Mouse (Mus musculus) right cerebral cortex, postnatal 14 days (tissue): ENCODE data around the gene Mta2.
"Not testable (repeated sequence)": the region's sequence is repeated elsewhere in the genome, so short reads cannot be mapped to it uniquely, and the experiment has no call there.

ENCODE experiments used
- DNase-seq: peaks from one replicate; pipeline ENCODE4 v3.0.0; 2022

The Mta2 gene

GRCm38 (mm10) chr19:8941515-8942217 is at the start of gene Mta2:
Gene Mta2 (plus strand): TSS chr19:8941875.
- peak; percentile 98 for DNase-seq

DNA sequence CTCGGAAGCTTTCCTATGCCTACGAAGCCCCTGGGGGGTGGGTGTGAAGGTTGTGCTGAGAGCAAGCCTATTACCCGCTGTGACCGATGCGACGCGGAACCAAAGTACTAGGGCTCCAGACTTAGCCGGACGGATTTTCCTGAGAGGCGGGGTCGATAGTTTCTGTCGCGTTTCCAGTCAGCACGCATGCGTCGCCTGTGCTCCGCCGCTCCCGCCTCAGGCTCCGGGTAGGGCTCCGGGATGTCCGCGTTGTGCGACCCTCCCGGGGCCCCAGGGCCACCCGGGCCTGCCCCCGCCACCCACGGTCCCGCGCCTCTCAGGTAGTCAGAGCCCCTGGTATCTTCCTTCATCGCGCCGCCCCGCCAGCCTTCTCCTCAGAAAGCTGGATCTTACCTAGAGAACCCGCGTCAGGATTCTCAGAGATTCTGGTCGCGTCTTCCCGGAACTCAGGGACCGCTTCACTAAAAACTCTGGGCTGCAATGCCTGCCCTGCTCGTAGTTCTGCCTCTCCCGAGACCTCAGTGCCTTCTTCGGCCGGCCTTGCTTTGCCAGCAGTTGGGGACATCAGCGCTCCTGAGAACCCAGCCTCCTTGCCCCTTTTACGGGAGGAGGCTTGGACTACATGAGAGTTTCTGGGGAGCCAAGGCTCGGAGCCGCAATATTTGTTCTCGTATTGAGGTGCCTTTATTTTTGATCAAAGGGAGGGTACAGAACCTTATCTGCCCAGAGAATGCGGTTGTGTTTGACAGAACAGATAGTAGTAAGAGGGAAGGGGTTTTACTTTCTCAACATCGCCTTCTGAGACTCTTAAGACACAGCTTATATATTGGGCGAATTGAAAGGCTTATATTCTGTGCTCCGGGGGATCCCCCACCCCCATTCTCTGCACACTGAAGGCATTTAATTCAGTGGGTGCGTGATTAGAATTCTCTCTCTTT is 48.6 kb upstream of the Mta2 start, which contains the start of gene Ints5:
TSS of gene Ints5 (plus strand) at position 177 of the 938 bp plus-strand sequence.
- DNase-seq: peak; percentile 81

GRCm38 (mm10) chr19:8895397-8895960 is 46.2 kb upstream of the Mta2 start:
- no peak for DNase-seq

GRCm38 (mm10) chr19:8896231-8896630 is 45.4 kb upstream of the Mta2 start:
- DNase-seq: not testable (repeated sequence)

- DNase-seq: peak; percentile 40
Observed at GRCm38 (mm10) chr19:8897211-8897864, 44.3 kb upstream of the Mta2 start.

DNA sequence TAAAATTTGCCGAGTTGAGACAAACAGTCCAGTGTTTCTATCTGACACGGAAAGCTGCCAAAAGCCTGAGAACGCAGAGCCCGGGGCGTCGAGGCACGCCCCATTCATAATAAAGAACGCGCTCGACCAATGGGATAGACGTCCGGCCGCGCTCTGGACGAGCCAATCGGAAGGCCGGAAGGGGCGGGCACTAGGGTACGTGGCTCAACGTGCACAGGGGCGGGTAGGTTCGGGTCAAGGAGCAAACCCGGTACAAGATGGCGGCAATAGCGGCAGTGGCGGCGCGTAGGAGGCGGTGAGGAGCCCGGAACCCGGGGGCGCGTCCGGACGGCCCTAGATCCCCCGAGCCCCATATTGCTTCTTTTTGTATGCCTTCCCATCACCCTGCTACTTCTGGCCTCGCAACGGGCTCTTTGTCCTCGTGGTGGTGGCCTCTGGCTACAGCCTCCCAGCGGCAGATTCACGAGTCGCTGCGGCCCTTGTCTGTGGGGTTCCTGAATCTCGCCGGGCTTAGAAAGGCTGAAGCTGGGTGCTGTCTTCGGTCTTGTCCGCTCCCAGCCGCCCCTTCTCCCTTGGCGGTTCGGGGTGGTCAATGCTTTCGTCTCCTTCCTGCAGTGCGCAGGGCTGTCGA is 43.7 kb upstream of the Mta2 start, which contains the start of gene Ganab:
TSS of gene Ganab (plus strand) at position 207 of the 631 bp plus-strand sequence.
- peak; percentile 95 for DNase-seq

DNA sequence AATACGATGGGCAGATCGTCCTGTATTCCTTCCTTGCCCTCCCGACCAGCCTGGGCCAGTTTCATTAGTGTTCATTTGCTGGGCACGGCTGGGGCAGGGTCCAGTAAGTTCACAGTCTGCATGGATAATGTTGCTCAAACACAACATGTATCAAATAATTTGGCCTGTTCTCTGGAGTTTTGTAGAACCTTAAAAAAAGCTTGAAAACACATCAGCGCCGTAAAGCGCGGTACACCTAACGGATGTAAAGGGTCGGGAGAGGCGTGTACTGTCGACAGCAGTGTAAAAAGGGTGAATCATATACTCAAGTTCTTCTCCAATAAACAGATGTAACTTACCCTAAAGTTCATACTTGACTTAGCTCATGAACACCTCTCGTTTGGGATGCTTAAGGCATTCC is 43.1 kb upstream of the Mta2 start:
- no peak for DNase-seq

GRCm38 (mm10) chr19:8899079-8899478 is 42.6 kb upstream of the Mta2 start:
- no peak for DNase-seq

GRCm38 (mm10) chr19:8903412-8903811 is 38.3 kb upstream of the Mta2 start:
- no peak for DNase-seq

DNA sequence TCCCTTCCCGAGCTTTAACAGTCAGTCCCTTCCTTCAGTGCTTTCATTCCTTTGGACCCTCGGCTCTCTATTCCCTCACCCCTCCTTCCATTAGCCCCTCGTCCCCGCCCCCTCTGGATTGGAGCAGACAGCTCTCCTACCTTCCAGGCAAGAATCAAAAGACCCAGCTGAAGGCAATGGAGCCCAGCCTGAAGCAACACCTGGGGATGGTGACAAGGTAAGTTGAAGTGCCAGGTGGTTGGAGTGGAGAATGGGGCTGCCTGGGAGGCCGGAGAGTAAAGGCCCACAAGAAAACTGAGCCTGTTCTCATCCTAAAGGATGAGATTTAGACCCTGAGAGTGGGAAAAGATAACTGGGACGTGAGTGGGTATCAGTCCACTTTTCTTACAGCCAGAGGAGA is 33.1 kb upstream of the Mta2 start:
- no peak for DNase-seq

GRCm38 (mm10) chr19:8911810-8912209 is 29.9 kb upstream of the Mta2 start:
- DNase-seq: no peak

GRCm38 (mm10) chr19:8914212-8914611 is 27.5 kb upstream of the Mta2 start:
- DNase-seq: no peak

DNA sequence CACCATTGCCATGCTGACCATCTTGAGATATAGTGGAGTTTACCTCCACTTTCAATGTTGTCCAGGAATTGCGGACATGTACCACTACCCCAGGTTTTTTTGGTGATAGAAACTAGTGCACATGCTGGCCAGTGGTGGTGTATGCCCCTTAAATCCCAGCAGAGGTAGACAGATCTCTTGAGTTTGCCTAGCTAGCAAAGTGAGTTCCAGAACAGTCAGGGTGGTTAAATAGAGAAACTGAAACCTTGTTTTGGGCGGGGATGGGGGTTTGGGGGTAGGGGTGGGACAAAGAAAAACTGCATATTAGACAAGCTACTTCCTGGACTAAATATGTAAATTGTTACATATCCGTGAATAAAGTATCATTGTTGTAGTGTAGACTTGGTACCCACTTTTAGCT is 22.7 kb upstream of the Mta2 start:
- DNase-seq: no peak

- DNase-seq: no peak
Observed at GRCm38 (mm10) chr19:8919684-8920072, 22.0 kb upstream of the Mta2 start.

DNA sequence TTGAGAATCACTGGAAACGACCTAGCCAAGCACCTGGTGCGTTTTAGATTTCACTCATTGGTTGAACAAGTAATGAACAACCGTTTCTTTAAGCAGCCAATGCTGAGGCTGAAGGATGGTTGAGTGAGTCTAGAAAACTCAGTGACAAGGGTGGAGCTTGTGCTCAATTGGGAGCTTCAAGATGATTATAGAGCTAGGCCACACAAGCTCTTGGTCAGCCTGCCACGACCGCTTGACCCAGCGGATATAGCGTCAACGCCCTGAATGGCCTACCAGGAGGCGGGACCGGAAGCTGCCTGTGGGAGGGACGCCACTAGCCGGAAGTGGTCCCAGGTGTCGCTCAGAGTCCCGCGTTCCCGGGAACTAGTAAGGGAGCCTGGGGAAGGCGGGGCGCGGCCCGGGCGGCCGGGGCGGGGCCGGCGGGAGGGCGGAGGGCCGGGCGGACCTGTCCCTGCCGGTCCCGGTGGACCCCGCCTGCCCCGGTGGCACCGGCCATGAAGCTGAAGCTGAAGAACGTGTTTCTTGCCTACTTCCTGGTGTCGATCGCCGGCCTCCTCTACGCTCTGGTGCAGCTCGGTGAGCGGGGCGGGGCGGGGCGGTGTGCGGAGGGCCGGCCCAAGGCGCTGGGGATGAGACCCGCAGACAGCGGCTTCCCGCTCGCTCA is 21.5 kb upstream of the Mta2 start, which contains the start of gene B3gat3:
TSS of gene B3gat3 (plus strand) at position 302 of the 664 bp plus-strand sequence.
- DNase-seq: peak; percentile 91

- DNase-seq: no peak
Observed at GRCm38 (mm10) chr19:8920836-8921291, 20.8 kb upstream of the Mta2 start.

GRCm38 (mm10) chr19:8921741-8922140 is 19.9 kb upstream of the Mta2 start:
- DNase-seq: no peak

- no peak for DNase-seq
Observed at GRCm38 (mm10) chr19:8926766-8927165, 14.9 kb upstream of the Mta2 start.

DNA sequence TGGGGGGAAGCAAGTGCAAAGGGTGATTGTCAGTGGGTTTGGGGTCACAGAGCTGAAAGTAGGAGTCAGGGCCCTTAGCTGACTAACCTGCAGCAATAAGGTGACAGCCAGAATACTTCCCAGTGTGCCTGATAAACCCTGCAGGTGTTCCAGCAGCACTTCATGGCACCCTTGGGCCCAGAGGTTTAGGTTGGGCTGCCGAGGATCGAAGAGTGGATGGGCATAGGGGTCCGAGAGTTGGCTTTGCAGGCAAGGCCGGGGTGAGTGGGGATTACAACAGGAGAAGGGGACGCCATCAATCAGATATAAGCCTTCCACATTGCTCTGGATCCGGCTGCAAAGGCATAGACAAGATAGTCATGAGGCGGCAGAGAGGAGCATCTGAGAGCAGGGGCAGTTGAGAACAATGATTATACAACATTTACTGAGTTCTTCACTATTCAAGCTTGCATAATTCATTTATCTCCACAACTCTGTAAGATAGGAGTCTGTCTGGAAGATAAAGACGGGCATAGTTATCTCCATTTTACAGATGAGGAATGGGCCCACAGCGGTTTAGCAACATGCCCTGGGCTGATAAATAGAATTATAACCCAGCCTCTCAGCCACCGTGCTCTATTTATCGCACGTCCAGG is 13.7 kb upstream of the Mta2 start:
- no peak for DNase-seq

- DNase-seq: no peak
Observed at GRCm38 (mm10) chr19:8928689-8929223, 12.9 kb upstream of the Mta2 start.
